Mouse (Mus musculus): ENCODE measurements around the gene Hic1.
"Not testable (repeated sequence)": the region's sequence is repeated elsewhere in the genome, so short reads cannot be mapped to it uniquely, and the experiment has no call there.

Gene Hic1

GRCm38 (mm10) chr11:75193256-75194071 lies 24.1 kb upstream of the Hic1 start, which contains the start of gene Rtn4rl1:
Gene Rtn4rl1 (plus strand): TSS chr11:75193783.
- DNase-seq (ENCODE audit: extremely low spot score, low read depth, low spot score): no peak

GRCm38 (mm10) chr11:75192336-75193214 lies 23.3 kb upstream of the Hic1 start:
- no peak for DNase-seq (ENCODE audit: extremely low spot score, low read depth, low spot score)

GRCm38 (mm10) chr11:75191841-75192240 lies 22.5 kb upstream of the Hic1 start:
- no peak for DNase-seq (ENCODE audit: extremely low spot score, low read depth, low spot score)

GRCm38 (mm10) chr11:75190905-75191441 lies 21.7 kb upstream of the Hic1 start, which contains the start of gene Dph1:
Gene Dph1 (minus strand): TSS chr11:75191241.
- no peak for DNase-seq (ENCODE audit: extremely low spot score, low read depth, low spot score)

- DNase-seq (ENCODE audit: extremely low spot score, low read depth, low spot score): no peak
Measured at GRCm38 (mm10) chr11:75190371-75190724, 21.0 kb upstream of the Hic1 start.

GRCm38 (mm10) chr11:75189713-75190370 lies 20.5 kb upstream of the Hic1 start:
- no peak for DNase-seq (ENCODE audit: extremely low spot score, low read depth, low spot score)

- no peak for DNase-seq (ENCODE audit: extremely low spot score, low read depth, low spot score)
Measured at GRCm38 (mm10) chr11:75184986-75185385, 15.7 kb upstream of the Hic1 start.

GRCm38 (mm10) chr11:75184573-75184972 lies 15.3 kb upstream of the Hic1 start:
- DNase-seq (ENCODE audit: extremely low spot score, low read depth, low spot score): no peak

GRCm38 (mm10) chr11:75183917-75184570 lies 14.7 kb upstream of the Hic1 start:
- DNase-seq (ENCODE audit: extremely low spot score, low read depth, low spot score): no peak

- peak; percentile 68 for DNase-seq (ENCODE audit: extremely low spot score, low read depth, low spot score)
Measured at GRCm38 (mm10) chr11:75178672-75179208, 9.4 kb upstream of the Hic1 start, which contains the start of gene Ovca2. Gene Ovca2 (minus strand): TSS chr11:75178835.

GRCm38 (mm10) chr11:75178011-75178410 lies 8.7 kb upstream of the Hic1 start:
- no peak for DNase-seq (ENCODE audit: extremely low spot score, low read depth, low spot score)

GRCm38 (mm10) chr11:75174574-75174973 lies 5.3 kb upstream of the Hic1 start:
- DNase-seq (ENCODE audit: extremely low spot score, low read depth, low spot score): not testable (repeated sequence)

GRCm38 (mm10) chr11:75173799-75174165 lies 4.5 kb upstream of the Hic1 start:
- no peak for DNase-seq (ENCODE audit: extremely low spot score, low read depth, low spot score)

- DNase-seq (ENCODE audit: extremely low spot score, low read depth, low spot score): no peak
Measured at GRCm38 (mm10) chr11:75173095-75173798, 3.9 kb upstream of the Hic1 start.

GRCm38 (mm10) chr11:75172151-75173094 lies 3.1 kb upstream of the Hic1 start:
- no peak for DNase-seq (ENCODE audit: extremely low spot score, low read depth, low spot score)

GRCm38 (mm10) chr11:75171186-75171865 lies 2.0 kb upstream of the Hic1 start:
- no peak for DNase-seq (ENCODE audit: extremely low spot score, low read depth, low spot score)

- DNase-seq (ENCODE audit: extremely low spot score, low read depth, low spot score): peak; percentile 80
Measured at GRCm38 (mm10) chr11:75170136-75170751, 925 bp upstream of the Hic1 start.

Measured in hindlimb bud, embryonic 11.5 days (tissue).